Mouse (Mus musculus) hindbrain, embryonic 14.5 days (tissue): ENCODE results near the gene Tcf20. TPM values are rescaled to one million over a fixed set of nuclear protein-coding genes. Genes with fewer than 3 reads are reported as not detected.

Source experiments
- ATAC-seq: fragments of 200-750 bp; cut with Nextera tagmentation; 2 replicates; pipeline ENCODE4 v1.8.0; 2017; ENCODE audit warnings: moderate number of reproducible peaks, mild to moderate bottlenecking, moderate TSS enrichment, moderate library complexity; ENCODE audit not compliant: low FRiP score
- DNase-seq: peaks from one replicate; pipeline ENCODE4 v3.0.0-alpha.2; 2015; ENCODE audit warnings: low spot score
- H3K27ac ChIP-seq: fragments of 300-500 bp; sonication (generic); 2 replicates; pipeline ENCODE4 v1.5.1; 2014; ENCODE audit warnings: mild to moderate bottlenecking, moderate library complexity
- H3K27me3 ChIP-seq: fragments of 300-500 bp; sonication (generic); 2 replicates; pipeline ENCODE4 v1.6.1; 2014; ENCODE audit warnings: mild to moderate bottlenecking, low read length, mixed read lengths; ENCODE audit not compliant: control insufficient read depth, insufficient read depth
- H3K36me3 ChIP-seq: fragments of 300-500 bp; sonication (generic); replicated peaks from 2 replicates; pipeline ENCODE4 v1.6.1; 2014; ENCODE audit not compliant: control insufficient read depth, insufficient read depth
- H3K4me1 ChIP-seq: fragments of 300-500 bp; sonication (generic); replicated peaks from 2 replicates; pipeline ENCODE4 v1.6.1; 2014; ENCODE audit warnings: antibody characterized with exemption, low read length, mixed read lengths; ENCODE audit not compliant: control insufficient read depth, insufficient read depth
- H3K4me2 ChIP-seq: fragments of 300-500 bp; sonication (generic); replicated peaks from 2 replicates; pipeline ENCODE4 v1.6.1; 2014; ENCODE audit warnings: mild to moderate bottlenecking, moderate library complexity
- H3K4me3 ChIP-seq: fragments of 300-500 bp; sonication (generic); replicated peaks from 2 replicates; pipeline ENCODE4 v1.5.1; 2014; ENCODE audit warnings: mild to moderate bottlenecking, low read length
- H3K9ac ChIP-seq: fragments of 300-500 bp; sonication (generic); 2 replicates; pipeline ENCODE4 v1.6.1; 2014
- H3K9me3 ChIP-seq: fragments of 300-500 bp; sonication (generic); 2 replicates; pipeline ENCODE4 v1.6.1; 2016; ENCODE audit warnings: low read length; ENCODE audit not compliant: control insufficient read depth
- WGBS: fragments of 180-500 bp; shearing (Covaris S2); extraction: QIAGEN DNeasy Blood & Tissue Kit; methylation state at CpG from one replicate; pipeline ENCODE4 v1.1.7; 2014; 5-methylcytosine and 5-hydroxymethylcytosine counted together
- polyA plus RNA-seq: library from polyadenylated mRNA; unstranded; fragments of >200 nt; fragmentation: Nextera tagmentation; extraction: Ambion mirVana; gene quantifications from 2 replicates; pipeline ENCODE4 v1.2.1, GENCODE M21; 2014

The Tcf20 gene
- polyA plus RNA-seq, 1 experiment from 2014 or later, result 14.0 TPM

- no peak overlapping the region for H3K4me2 ChIP-seq
- no peaks in the 10 kb centered on the region for H3K9me3 ChIP-seq
- H3K27ac ChIP-seq, result peak overlapping the region; percentile 78
- H3K4me3 ChIP-seq, result no peak overlapping the region
- no peak overlapping the region for H3K9ac ChIP-seq
- DNase-seq (no peak), ATAC-seq (no peak)
- H3K27me3 ChIP-seq, result no peaks in the 10 kb centered on the region
- H3K4me1 ChIP-seq, result peaks cover 15% of the 10 kb centered on the region
- peaks cover 47% of the 10 kb centered on the region for H3K36me3 ChIP-seq
- WGBS, result 89% methylated on average over 2 of the region's 2 CpGs
Observed at GRCm38 (mm10) chr15:82856065-82856464, 131.6 kb downstream of the Tcf20 start.

GRCm38 (mm10) chr15:82839146-82839545 lies 148.5 kb downstream of the Tcf20 start:
- Histone ChIP-seq H3K27me3 (no peaks in the 10 kb centered on the region), H3K9ac (no peak overlapping the region), H3K4me1 (no peaks in the 10 kb centered on the region), H3K4me2 (no peak overlapping the region), H3K4me3 (no peak overlapping the region), H3K36me3 (no peaks in the 10 kb centered on the region; the same call in 1 of the 2 replicates), H3K9me3 (no peaks in the 10 kb centered on the region), H3K27ac (no peak overlapping the region)
- ATAC-seq, result no peak
- WGBS, result 92% methylated on average over 3 of the region's 3 CpGs
- no peak for DNase-seq

GRCm38 (mm10) chr15:82829917-82830316 lies 157.8 kb downstream of the Tcf20 start:
- H3K9ac ChIP-seq, result no peak overlapping the region
- H3K9me3 ChIP-seq, result no peaks in the 10 kb centered on the region
- no peaks in the 10 kb centered on the region for H3K27me3 ChIP-seq
- no peak for ATAC-seq
- no peak overlapping the region for H3K4me2 ChIP-seq
- no peak for DNase-seq
- no peak overlapping the region for H3K4me3 ChIP-seq
- WGBS, result 87% methylated on average over 6 of the region's 6 CpGs
- H3K27ac ChIP-seq, result no peak overlapping the region
- H3K36me3 ChIP-seq, result no peaks in the 10 kb centered on the region
- H3K4me1 ChIP-seq, result no peaks in the 10 kb centered on the region

GRCm38 (mm10) chr15:82825866-82826265 lies 161.8 kb downstream of the Tcf20 start:
- no peaks in the 10 kb centered on the region for H3K9me3 ChIP-seq
- no peak for ATAC-seq
- H3K36me3 ChIP-seq, result no peaks in the 10 kb centered on the region; the same call in 1 of the 2 replicates
- no peak for DNase-seq
- H3K9ac ChIP-seq, result no peak overlapping the region
- no peaks in the 10 kb centered on the region for H3K27me3 ChIP-seq
- no peak overlapping the region for H3K27ac ChIP-seq
- no peak overlapping the region for H3K4me3 ChIP-seq
- H3K4me2 ChIP-seq, result no peak overlapping the region
- H3K4me1 ChIP-seq, result no peaks in the 10 kb centered on the region

- DNase-seq, result no peak
- Histone ChIP-seq H3K9me3 (no peaks in the 10 kb centered on the region), H3K9ac (no peak overlapping the region), H3K4me2 (no peak overlapping the region), H3K4me1 (no peaks in the 10 kb centered on the region), H3K36me3 (no peaks in the 10 kb centered on the region; the same call in 1 of the 2 replicates), H3K27ac (no peak overlapping the region), H3K4me3 (no peak overlapping the region), H3K27me3 (no peaks in the 10 kb centered on the region)
- WGBS, result 83% methylated on average over 3 of the region's 4 CpGs
- ATAC-seq, result no peak
Observed at GRCm38 (mm10) chr15:82822347-82822746, 165.3 kb downstream of the Tcf20 start.

- Histone ChIP-seq H3K4me2 (no peak overlapping the region), H3K4me1 (no peaks in the 10 kb centered on the region), H3K9ac (no peak overlapping the region), H3K36me3 (no peaks in the 10 kb centered on the region; the same call in 1 of the 2 replicates), H3K4me3 (no peak overlapping the region), H3K27me3 (no peaks in the 10 kb centered on the region), H3K27ac (no peak overlapping the region), H3K9me3 (no peaks in the 10 kb centered on the region)
- WGBS, result 92% methylated on average over 1 of the region's 1 CpGs
- ATAC-seq, result no peak
- DNase-seq, result no peak
Observed at GRCm38 (mm10) chr15:82821657-82822056, 166.0 kb downstream of the Tcf20 start.

GRCm38 (mm10) chr15:82815296-82815695 lies 172.4 kb downstream of the Tcf20 start:
- Histone ChIP-seq H3K9ac (no peak overlapping the region), H3K27me3 (no peaks in the 10 kb centered on the region), H3K36me3 (peaks cover 23% of the 10 kb centered on the region), H3K27ac (no peak overlapping the region), H3K4me3 (no peak overlapping the region), H3K4me1 (no peaks in the 10 kb centered on the region), H3K4me2 (no peak overlapping the region), H3K9me3 (no peaks in the 10 kb centered on the region)
- DNase-seq (no peak), ATAC-seq (no peak)
- 83% methylated on average over 4 of the region's 4 CpGs for WGBS

- H3K27me3 ChIP-seq, result no peaks in the 10 kb centered on the region
- no peak overlapping the region for H3K4me2 ChIP-seq
- no peak overlapping the region for H3K9ac ChIP-seq
- no peaks in the 10 kb centered on the region for H3K9me3 ChIP-seq
- no peak overlapping the region for H3K4me3 ChIP-seq
- H3K4me1 ChIP-seq, result no peaks in the 10 kb centered on the region
- no peak overlapping the region for H3K27ac ChIP-seq
- DNase-seq (peak; percentile 76), ATAC-seq (0 out of 2 replicates have a peak, but pooled peaks have one; percentile 53)
- peaks cover 28% of the 10 kb centered on the region for H3K36me3 ChIP-seq
- 62% methylated on average over 4 of the region's 4 CpGs for WGBS
Observed at GRCm38 (mm10) chr15:82814806-82815205, 172.9 kb downstream of the Tcf20 start.

- Histone ChIP-seq H3K9me3 (no peaks in the 10 kb centered on the region), H3K4me2 (no peak overlapping the region), H3K27ac (no peak overlapping the region), H3K27me3 (no peaks in the 10 kb centered on the region), H3K9ac (no peak overlapping the region), H3K4me1 (no peaks in the 10 kb centered on the region), H3K36me3 (peaks cover 30% of the 10 kb centered on the region), H3K4me3 (no peak overlapping the region)
- whole genome bisulfite sequencing, result 84% methylated on average over 7 of the region's 7 CpGs
- ATAC-seq (no peak), DNase-seq (no peak)
Observed at GRCm38 (mm10) chr15:82814321-82814720, 173.4 kb downstream of the Tcf20 start.

GRCm38 (mm10) chr15:82810556-82810955 lies 177.1 kb downstream of the Tcf20 start:
- Histone ChIP-seq H3K36me3 (peaks cover 28% of the 10 kb centered on the region), H3K27me3 (no peaks in the 10 kb centered on the region), H3K4me1 (no peaks in the 10 kb centered on the region), H3K27ac (no peak overlapping the region), H3K4me3 (no peak overlapping the region), H3K9ac (no peak overlapping the region), H3K9me3 (no peaks in the 10 kb centered on the region), H3K4me2 (no peak overlapping the region)
- WGBS, result 91% methylated on average over 1 of the region's 1 CpGs
- DNase-seq, result no peak
- ATAC-seq, result no peak
